Mouse (Mus musculus): ENCODE data around the gene Zdhhc5. TPM values are rescaled to one million over a fixed set of nuclear protein-coding genes. Genes with fewer than 3 reads are reported as not detected.

The Zdhhc5 gene
- polyA plus RNA-seq, 1 experiment from 2014 or later, result 29.3 TPM

DNA sequence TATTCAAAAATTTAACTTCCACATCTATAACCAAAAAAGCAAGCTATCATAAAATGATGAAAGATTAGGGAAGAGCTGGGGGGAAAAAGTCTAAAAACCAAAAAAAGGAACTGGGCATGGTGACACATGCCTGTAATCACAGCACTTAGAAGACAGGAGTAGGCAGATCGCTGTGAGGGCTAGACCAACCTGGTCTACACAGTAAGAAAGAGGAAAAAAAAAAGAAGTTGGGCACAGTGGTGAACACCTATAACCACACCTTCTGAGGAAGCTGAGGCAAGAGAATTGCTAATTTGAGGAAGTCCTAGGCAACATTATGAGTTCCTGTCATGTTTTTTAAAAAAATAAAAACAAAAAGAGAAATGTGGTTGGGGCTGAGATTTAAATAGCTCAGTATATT lies 59.1 kb downstream of the Zdhhc5 start:
- no peak for ATAC-seq
- Histone ChIP-seq H3K9ac (no peak overlapping the region), H3K27me3 (replicated peaks) (no peaks in the 10 kb centered on the region), H3K4me2 (no peak overlapping the region), H3K27ac (no peak overlapping the region), H3K4me1 (peaks cover 8% of the 10 kb centered on the region; the same call in 1 of the 2 replicates), H3K36me3 (no peaks in the 10 kb centered on the region), H3K9me3 (replicated peaks) (no peaks in the 10 kb centered on the region), H3K4me3 (no peak overlapping the region)
- WGBS (ENCODE audit: insufficient replicate concordance), result 25% methylated on average over 1 of the region's 1 CpGs

DNA sequence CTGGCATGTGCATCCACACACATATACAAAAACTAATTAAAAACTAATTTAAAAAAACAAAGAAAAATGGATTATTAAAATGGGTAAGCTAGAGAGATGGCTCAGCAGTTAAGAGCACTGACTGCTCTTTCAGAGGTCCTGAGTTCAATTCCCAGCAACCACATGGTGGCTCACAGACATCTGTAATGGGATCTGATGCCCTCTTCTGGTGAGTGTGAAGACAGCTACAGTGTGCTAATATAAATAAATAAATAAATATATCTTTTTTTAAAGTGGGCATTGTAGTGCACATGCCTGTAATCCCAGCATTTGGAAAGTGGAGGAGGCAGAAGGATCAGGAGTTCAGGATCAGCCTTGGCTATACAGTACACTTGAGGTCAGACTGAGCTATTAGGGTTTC lies 61.6 kb downstream of the Zdhhc5 start:
- Histone ChIP-seq H3K9me3 (replicated peaks) (no peaks in the 10 kb centered on the region), H3K4me2 (no peak overlapping the region), H3K9ac (no peak overlapping the region), H3K27ac (no peak overlapping the region), H3K36me3 (no peaks in the 10 kb centered on the region), H3K4me1 (peaks cover 14% of the 10 kb centered on the region), H3K27me3 (replicated peaks) (no peaks in the 10 kb centered on the region), H3K4me3 (no peak overlapping the region)
- ATAC-seq, result no peak

DNA sequence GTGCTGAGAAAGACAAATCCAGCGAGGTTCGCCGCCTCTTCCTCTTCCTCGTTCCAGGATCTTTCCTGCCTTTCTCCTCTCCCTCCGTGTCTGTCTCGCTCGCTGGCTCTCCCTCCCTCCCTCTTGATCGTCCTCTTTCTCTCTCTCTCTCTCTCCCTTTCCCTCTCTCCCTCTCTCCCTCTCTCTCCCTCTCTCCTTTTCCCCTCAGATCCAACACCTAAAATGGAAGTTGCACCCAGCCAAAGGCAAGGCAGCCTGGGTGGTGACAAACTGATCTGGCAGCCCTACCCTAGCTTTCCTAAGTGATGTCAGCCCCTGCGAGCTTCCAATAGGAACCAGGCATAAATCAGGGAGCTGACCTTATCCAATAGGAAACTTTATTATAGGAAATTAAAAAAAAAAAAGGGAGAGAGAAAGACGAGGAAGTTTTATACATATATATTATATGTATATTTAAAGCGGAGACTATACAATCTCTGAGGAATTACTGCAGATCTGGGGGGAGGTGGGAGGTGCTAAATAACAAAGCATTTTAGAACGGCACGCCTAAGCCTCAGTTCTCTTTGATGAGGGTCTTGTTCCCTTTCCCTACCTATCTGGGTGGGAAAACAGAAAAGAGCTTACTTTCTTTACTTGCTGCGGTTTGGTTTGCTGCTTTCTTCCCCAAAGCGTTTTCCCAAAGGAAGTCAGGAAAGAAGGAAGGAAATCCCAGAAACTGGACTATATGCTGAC lies 64.3 kb downstream of the Zdhhc5 start, which contains the start of gene Ctnnd1:
Gene Ctnnd1 (minus strand): TSS at position 302 of the 732 bp plus-strand sequence.
- peak within 1 kb of the TSS; percentile 86 for H3K27ac ChIP-seq
- no peaks in the 10 kb centered on the region for H3K27me3 ChIP-seq (replicated peaks)
- no peaks in the 10 kb centered on the region for H3K9me3 ChIP-seq (replicated peaks)
- H3K4me3 ChIP-seq, result peak within 1 kb of the TSS; percentile 63
- H3K36me3 ChIP-seq, result 0 out of 2 replicates have a peak, but pooled peaks cover 4% of the 10 kb centered on the region
- 0% methylated on average over 15 of the region's 15 CpGs for WGBS (ENCODE audit: insufficient replicate concordance)
- peak; percentile 86 for ATAC-seq
- peak within 1 kb of the TSS; percentile 74 for H3K4me2 ChIP-seq
- H3K4me1 ChIP-seq, result peaks cover 29% of the 10 kb centered on the region
- peak within 1 kb of the TSS; percentile 83 for H3K9ac ChIP-seq

GRCm38 (mm10) chr2:84649674-84650073 lies 65.3 kb downstream of the Zdhhc5 start:
- peak; percentile 63 for ATAC-seq
- Histone ChIP-seq H3K9ac (peak overlapping the region; percentile 83), H3K36me3 (0 out of 2 replicates have a peak, but pooled peaks cover 4% of the 10 kb centered on the region), H3K4me1 (peaks cover 29% of the 10 kb centered on the region), H3K4me3 (peak overlapping the region; percentile 63), H3K27me3 (replicated peaks) (no peaks in the 10 kb centered on the region), H3K9me3 (replicated peaks) (no peaks in the 10 kb centered on the region), H3K27ac (peak overlapping the region; percentile 33), H3K4me2 (peak overlapping the region; percentile 74)
- WGBS (ENCODE audit: insufficient replicate concordance), result under 1% methylated on average over 10 of the region's 10 CpGs

DNA sequence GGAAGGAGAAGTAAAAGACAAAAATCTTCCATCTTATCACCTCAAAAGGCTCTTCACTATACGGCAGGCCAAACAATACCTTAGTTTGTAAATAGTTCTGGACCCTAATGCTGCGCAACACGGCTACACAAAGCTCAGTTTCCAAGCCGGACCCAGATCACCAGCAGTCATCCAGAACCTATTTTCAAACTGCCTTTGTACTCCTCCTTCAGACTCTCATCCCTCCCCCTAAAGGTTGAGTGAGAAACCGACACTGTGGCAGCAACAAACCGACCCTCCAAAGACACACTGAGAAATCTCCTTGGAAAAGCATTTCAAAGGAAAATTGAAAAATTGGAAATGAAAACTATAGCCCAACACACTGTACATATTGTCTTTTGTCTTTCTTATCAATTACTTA lies 66.6 kb downstream of the Zdhhc5 start:
- Histone ChIP-seq H3K4me2 (peak overlapping the region; percentile 74), H3K4me3 (peak overlapping the region; percentile 63), H3K27me3 (replicated peaks) (no peaks in the 10 kb centered on the region), H3K9ac (peak overlapping the region; percentile 47; the same call in 1 of the 2 replicates), H3K36me3 (0 out of 2 replicates have a peak, but pooled peaks cover 4% of the 10 kb centered on the region), H3K27ac (no peak overlapping the region), H3K4me1 (peaks cover 36% of the 10 kb centered on the region), H3K9me3 (replicated peaks) (no peaks in the 10 kb centered on the region)
- no peak for ATAC-seq
- WGBS (ENCODE audit: insufficient replicate concordance), result 55% methylated on average over 6 of the region's 6 CpGs

DNA sequence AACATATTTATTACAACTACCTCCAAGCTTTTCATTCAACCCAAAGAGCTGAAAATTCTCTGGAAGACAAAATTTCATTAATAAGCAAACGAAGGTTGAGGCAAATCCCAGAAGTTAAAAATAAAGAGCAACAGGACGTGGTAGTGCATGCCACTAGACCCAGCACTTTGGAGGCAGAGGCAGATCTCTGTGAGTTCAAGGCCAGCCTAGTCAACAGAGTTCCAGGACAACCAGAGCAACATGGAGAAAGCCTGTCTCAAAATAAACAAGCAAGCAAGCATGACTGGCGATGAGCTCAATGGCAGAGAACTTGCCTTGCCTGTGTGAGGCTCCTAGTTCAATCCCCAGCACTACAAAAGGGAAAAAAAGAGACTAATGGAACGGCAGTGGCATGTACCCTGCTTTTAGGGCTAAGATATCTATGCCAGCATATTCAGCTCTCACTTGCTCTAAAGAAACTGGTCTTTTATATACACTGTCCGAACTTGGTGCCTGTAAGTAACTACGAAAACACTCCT lies 67.9 kb downstream of the Zdhhc5 start:
- Histone ChIP-seq H3K4me3 (no peak overlapping the region), H3K27ac (no peak overlapping the region), H3K27me3 (replicated peaks) (no peaks in the 10 kb centered on the region), H3K9ac (no peak overlapping the region), H3K9me3 (replicated peaks) (no peaks in the 10 kb centered on the region), H3K4me2 (0 out of 2 replicates have a peak overlapping the region, but pooled peaks have one; percentile 74), H3K36me3 (0 out of 2 replicates have a peak, but pooled peaks cover 4% of the 10 kb centered on the region), H3K4me1 (peaks cover 42% of the 10 kb centered on the region)
- no peak for ATAC-seq
- WGBS (ENCODE audit: insufficient replicate concordance), result 82% methylated on average over 6 of the region's 6 CpGs

DNA sequence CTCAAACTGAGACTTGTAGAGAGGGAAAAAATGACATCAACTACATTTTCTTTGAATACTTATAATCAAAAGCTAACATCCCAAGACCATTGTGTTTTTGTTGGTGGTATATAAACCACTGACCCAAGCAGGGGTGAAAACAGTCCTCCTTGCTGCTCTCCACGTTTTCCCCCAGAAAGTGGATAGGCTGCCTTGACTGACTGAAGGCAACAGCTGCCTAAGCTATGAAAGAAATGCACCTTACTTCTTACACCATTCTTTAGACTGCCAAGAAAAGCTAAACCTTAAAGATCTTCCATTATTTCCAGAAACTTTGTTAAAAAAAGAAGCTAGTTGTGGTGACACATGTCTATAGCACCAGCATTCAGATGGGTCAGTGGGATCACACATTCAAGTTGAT lies 68.8 kb downstream of the Zdhhc5 start:
- Histone ChIP-seq H3K4me1 (peaks cover 47% of the 10 kb centered on the region), H3K9ac (no peak overlapping the region), H3K27ac (no peak overlapping the region), H3K4me3 (no peak overlapping the region), H3K27me3 (replicated peaks) (no peaks in the 10 kb centered on the region), H3K36me3 (0 out of 2 replicates have a peak, but pooled peaks cover 4% of the 10 kb centered on the region), H3K9me3 (replicated peaks) (no peaks in the 10 kb centered on the region), H3K4me2 (no peak overlapping the region)
- WGBS (ENCODE audit: insufficient replicate concordance), result 92% methylated on average over 1 of the region's 1 CpGs
- ATAC-seq, result no peak

GRCm38 (mm10) chr2:84640833-84641232 lies 74.1 kb downstream of the Zdhhc5 start:
- Histone ChIP-seq H3K4me1 (peaks cover 64% of the 10 kb centered on the region), H3K36me3 (no peaks in the 10 kb centered on the region), H3K27me3 (replicated peaks) (no peaks in the 10 kb centered on the region), H3K27ac (no peak overlapping the region), H3K4me2 (no peak overlapping the region), H3K9me3 (replicated peaks) (no peaks in the 10 kb centered on the region), H3K9ac (no peak overlapping the region), H3K4me3 (no peak overlapping the region)
- ATAC-seq, result no peak

DNA sequence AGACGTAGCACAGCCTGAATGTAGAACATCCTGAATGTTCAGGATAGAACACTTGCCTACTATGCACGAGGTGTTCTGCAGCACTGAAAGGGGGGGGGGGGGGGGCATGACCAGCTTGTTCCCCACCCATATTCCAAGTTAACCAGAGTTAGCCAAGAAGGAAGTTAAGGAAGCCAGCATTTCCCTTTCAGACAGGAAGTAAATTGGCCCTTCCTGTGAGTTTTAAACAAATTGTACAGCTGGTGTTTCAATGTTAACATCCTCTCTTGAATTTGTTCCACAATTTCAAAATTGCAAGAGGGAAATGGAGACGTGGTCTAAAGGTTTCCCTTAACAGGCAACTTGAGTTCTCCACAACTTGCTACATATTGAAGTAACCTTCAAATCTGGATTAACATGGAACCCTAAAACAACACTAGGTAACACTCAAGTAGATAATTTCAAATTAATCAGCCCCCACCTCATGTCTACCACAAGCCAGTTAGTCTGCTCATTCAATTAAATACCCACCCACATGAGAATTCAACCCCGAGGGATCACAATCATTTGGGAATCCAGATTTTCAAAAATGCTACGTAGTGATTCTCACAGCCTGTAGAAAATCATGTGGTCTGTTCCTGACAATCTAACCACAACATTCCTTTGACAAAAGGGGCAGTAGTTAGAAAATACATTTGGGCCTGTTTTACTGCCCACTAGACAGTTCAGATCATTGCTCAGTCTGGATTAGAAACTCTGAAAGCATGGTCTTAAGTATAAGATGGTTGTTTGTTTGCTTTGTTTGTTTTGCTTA lies 76.4 kb downstream of the Zdhhc5 start:
- Histone ChIP-seq H3K27ac (peak overlapping the region; percentile 61; the same call in 1 of the 2 replicates), H3K4me3 (no peak overlapping the region), H3K36me3 (no peaks in the 10 kb centered on the region), H3K4me1 (peaks cover 82% of the 10 kb centered on the region), H3K4me2 (peak overlapping the region; percentile 14; the same call in 1 of the 2 replicates), H3K27me3 (replicated peaks) (no peaks in the 10 kb centered on the region), H3K9ac (no peak overlapping the region), H3K9me3 (replicated peaks) (no peaks in the 10 kb centered on the region)
- ATAC-seq, result no peak
- 38% methylated on average over 5 of the region's 5 CpGs for WGBS (ENCODE audit: insufficient replicate concordance)

MicroRNAs encoded within 50 kb of the gene (microRNA counts, 519-probe panel; counts per million panel counts)
- microRNA mmu-miR-130a, result 7,021 counts per million, percentile 96 among the panel's probes with 10 or more counts

Small RNAs within 50 kb of the gene (microRNA-seq; reads per million reads assigned to microRNA genes)
- 26,891 reads per million, percentile 98 among the genes with 10 or more reads in this experiment for gene Mir130a

Other genes starting within 250 kb of the Zdhhc5 start
- gene Tfpi, start 238.4 kb downstream of the Zdhhc5 start, polyA plus RNA-seq (2016; fragmentation: Nextera tagmentation; extraction: Ambion mirVana), result 25.0 and 25.8 TPM in 2 replicates
- gene Ctnnd1, start 64.4 kb downstream of the Zdhhc5 start, polyA plus RNA-seq (2016; fragmentation: Nextera tagmentation; extraction: Ambion mirVana), result 18.6 and 20.5 TPM in 2 replicates
- 0.04 and 0.10 TPM in 2 replicates for gene Btbd18, start 56.1 kb downstream of the Zdhhc5 start, polyA plus RNA-seq (2016; fragmentation: Nextera tagmentation; extraction: Ambion mirVana)
- gene Selenoh, start 44.4 kb downstream of the Zdhhc5 start, polyA plus RNA-seq (2016; fragmentation: Nextera tagmentation; extraction: Ambion mirVana), result 163 and 165 TPM in 2 replicates
- gene Gm28635, start 37.1 kb downstream of the Zdhhc5 start, polyA plus RNA-seq (2016; fragmentation: Nextera tagmentation; extraction: Ambion mirVana), result not detected in 2 replicates
- 27.2 and 28.1 TPM in 2 replicates for gene Med19, start 36.8 kb downstream of the Zdhhc5 start, polyA plus RNA-seq (2016; fragmentation: Nextera tagmentation; extraction: Ambion mirVana)
- gene Tmx2, start 36.0 kb downstream of the Zdhhc5 start, polyA plus RNA-seq (2016; fragmentation: Nextera tagmentation; extraction: Ambion mirVana), result 86.3 and 88.8 TPM in 2 replicates
- 57.2 and 59.8 TPM in 2 replicates for gene Clp1, start 12.2 kb upstream of the Zdhhc5 start, polyA plus RNA-seq (2016; fragmentation: Nextera tagmentation; extraction: Ambion mirVana)
- 49.8 and 52.1 TPM in 2 replicates for gene Ypel4, start 18.9 kb upstream of the Zdhhc5 start, polyA plus RNA-seq (2016; fragmentation: Nextera tagmentation; extraction: Ambion mirVana)
- 3.8 and 3.9 TPM in 2 replicates for gene Gm19426, start 28.5 kb upstream of the Zdhhc5 start, polyA plus RNA-seq (2016; fragmentation: Nextera tagmentation; extraction: Ambion mirVana)
- 30.8 and 32.3 TPM in 2 replicates for gene Serping1, start 60.3 kb upstream of the Zdhhc5 start, polyA plus RNA-seq (2016; fragmentation: Nextera tagmentation; extraction: Ambion mirVana)
- gene Ube2l6, start 83.6 kb upstream of the Zdhhc5 start, polyA plus RNA-seq (2016; fragmentation: Nextera tagmentation; extraction: Ambion mirVana), result 293 and 321 TPM in 2 replicates
- 0.29 and 0.43 TPM in 2 replicates for gene Smtnl1, start 107.5 kb upstream of the Zdhhc5 start, polyA plus RNA-seq (2016; fragmentation: Nextera tagmentation; extraction: Ambion mirVana)
- 50.9 and 54.3 TPM in 2 replicates for gene Timm10, start 111.8 kb upstream of the Zdhhc5 start, polyA plus RNA-seq (2016; fragmentation: Nextera tagmentation; extraction: Ambion mirVana)
- gene Slc43a1, start 123.7 kb upstream of the Zdhhc5 start, polyA plus RNA-seq (2016; fragmentation: Nextera tagmentation; extraction: Ambion mirVana), result 153 and 162 TPM in 2 replicates
- gene Rtn4rl2, start 171.5 kb upstream of the Zdhhc5 start, polyA plus RNA-seq (2016; fragmentation: Nextera tagmentation; extraction: Ambion mirVana), result 0.29 and 0.31 TPM in 2 replicates
- 127 and 128 TPM in 2 replicates for gene Slc43a3, start 221.4 kb upstream of the Zdhhc5 start, polyA plus RNA-seq (2016; fragmentation: Nextera tagmentation; extraction: Ambion mirVana)

All from liver, embryonic 12.5 days (tissue).